Mouse (Mus musculus) forebrain, embryonic 13.5 days (tissue): ENCODE data around the gene Jakmip3. TPM values are rescaled to one million over a fixed set of nuclear protein-coding genes. Genes with fewer than 3 reads are reported as not detected.

Source experiments
- polyA plus RNA-seq: library from polyadenylated mRNA; unstranded; fragments of >200 nt; fragmentation: Nextera tagmentation; extraction: Ambion mirVana; gene quantifications from 2 replicates; pipeline ENCODE4 v1.2.1, GENCODE M21; 2015

Jakmip3 gene
- polyA plus RNA-seq, 1 experiment from 2014 or later = 0.41 TPM

Other genes starting within 250 kb of the Jakmip3 start
- 45.1 and 49.7 TPM in 2 replicates for gene Ppp2r2d, start 94.7 kb upstream of the Jakmip3 start, polyA plus RNA-seq
- 22.0 and 24.4 TPM in 2 replicates for gene Mapk1ip1, start 94.5 kb upstream of the Jakmip3 start, polyA plus RNA-seq
- 58.1 and 61.1 TPM in 2 replicates for gene Bnip3, start 31.2 kb upstream of the Jakmip3 start, polyA plus RNA-seq
- 106 and 141 TPM in 2 replicates for gene Dpysl4, start 145.3 kb downstream of the Jakmip3 start, polyA plus RNA-seq